Mouse (Mus musculus): ENCODE results near the gene Ier2. TPM values are rescaled to one million over a fixed set of nuclear protein-coding genes. Genes with fewer than 3 reads are reported as not detected.
A peak's percentile ranks its signal among the peaks of the same experiment; 100 is the strongest.

The Ier2 gene
- polyA plus RNA-seq, 1 experiment from 2014 or later, result 32.5 TPM

DNA sequence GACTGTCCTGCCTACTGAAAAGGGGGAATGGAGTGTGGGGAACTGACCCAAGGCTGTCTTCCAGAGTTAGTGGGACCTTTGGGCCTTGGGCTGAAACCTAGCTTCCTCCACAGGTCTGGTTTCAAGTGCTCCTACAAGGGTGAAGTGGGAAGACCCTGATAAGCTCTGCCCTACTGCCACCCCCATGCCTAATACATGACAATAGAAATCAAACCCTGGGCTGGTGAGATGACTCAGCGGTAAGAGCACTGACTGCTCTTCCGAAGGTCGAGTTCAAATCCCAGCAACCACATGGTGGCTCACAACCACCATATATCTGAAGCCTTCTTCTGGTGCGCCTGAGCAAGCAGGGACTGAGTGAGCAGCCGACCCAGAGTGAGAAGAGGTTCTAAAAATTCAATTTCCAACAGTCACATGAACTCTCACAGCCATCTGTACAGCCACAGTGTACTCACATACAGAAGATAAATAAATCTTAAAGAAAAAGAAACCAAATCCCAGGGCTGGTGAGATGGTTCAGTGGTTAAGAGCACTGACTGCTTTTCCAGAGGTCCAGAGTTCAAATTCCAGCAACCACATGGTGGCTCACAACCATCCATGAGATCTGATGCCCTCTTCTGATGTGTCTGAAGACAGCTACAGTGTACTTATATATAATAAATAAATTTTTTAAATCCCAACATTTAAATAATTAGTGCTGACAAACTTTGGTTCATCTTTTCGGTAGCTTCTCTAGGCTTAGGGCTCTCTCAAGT is 6.3 kb upstream of the Ier2 start:
- no peak for ATAC-seq (ENCODE audit: low read depth)
- WGBS, result 82% methylated on average over 6 of the region's 6 CpGs
- Histone ChIP-seq H3K4me1 (replicated peaks) (peaks cover 18% of the 10 kb centered on the region), H3K9ac (no peak overlapping the region), H3K4me3 (no peak overlapping the region), H3K9me3 (no peaks in the 10 kb centered on the region), H3K27me3 (no peaks in the 10 kb centered on the region), H3K36me3 (peaks cover 51% of the 10 kb centered on the region), H3K27ac (replicated peaks) (no peak overlapping the region), H3K4me2 (no peak overlapping the region)

GRCm38 (mm10) chr8:84668081-84668480 is 5.4 kb upstream of the Ier2 start:
- Histone ChIP-seq H3K36me3 (peaks cover 44% of the 10 kb centered on the region), H3K9ac (no peak overlapping the region), H3K4me1 (replicated peaks) (peaks cover 23% of the 10 kb centered on the region), H3K4me2 (no peak overlapping the region), H3K27ac (replicated peaks) (no peak overlapping the region), H3K4me3 (no peak overlapping the region), H3K27me3 (no peaks in the 10 kb centered on the region), H3K9me3 (no peaks in the 10 kb centered on the region)
- no peak for ATAC-seq (ENCODE audit: low read depth)
- 83% methylated on average over 1 of the region's 1 CpGs for WGBS

DNA sequence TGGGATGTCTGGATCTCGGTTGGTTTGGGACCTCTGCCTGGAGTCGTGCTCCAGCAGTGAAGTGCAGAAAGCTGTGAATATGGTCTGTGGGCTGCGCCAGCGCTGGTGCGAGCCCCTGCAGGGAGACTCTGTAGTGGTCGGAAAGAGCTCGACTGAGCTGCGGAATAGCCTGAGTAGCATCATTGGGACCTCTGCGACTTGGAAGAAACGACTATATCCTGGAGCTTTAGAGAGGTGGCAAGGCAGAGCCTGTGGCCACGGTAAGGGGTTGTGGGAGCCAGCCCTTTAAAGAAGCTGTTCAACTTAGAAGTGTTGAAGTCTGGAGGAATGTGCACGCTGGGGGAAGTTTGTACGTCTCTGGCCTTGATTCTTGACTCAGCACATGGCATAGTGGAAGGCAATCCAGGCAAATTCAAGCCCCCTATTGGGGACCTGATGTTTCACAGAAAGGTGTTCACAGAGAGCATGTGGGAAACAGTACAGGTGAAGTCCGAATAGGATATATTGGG is 2.8 kb upstream of the Ier2 start:
- peak overlapping the region; percentile 94 for H3K27ac ChIP-seq (replicated peaks)
- H3K9me3 ChIP-seq, result no peaks in the 10 kb centered on the region
- peak overlapping the region; percentile 74 for H3K9ac ChIP-seq
- H3K4me3 ChIP-seq, result peak overlapping the region; percentile 82
- H3K4me1 ChIP-seq (replicated peaks), result peaks cover 44% of the 10 kb centered on the region
- peaks cover 19% of the 10 kb centered on the region for H3K36me3 ChIP-seq
- 3% methylated on average over 14 of the region's 14 CpGs for WGBS
- ATAC-seq (ENCODE audit: low read depth), result no peak; the same call in 1 of the 2 replicates
- peak overlapping the region; percentile 87 for H3K4me2 ChIP-seq
- H3K27me3 ChIP-seq, result no peaks in the 10 kb centered on the region

DNA sequence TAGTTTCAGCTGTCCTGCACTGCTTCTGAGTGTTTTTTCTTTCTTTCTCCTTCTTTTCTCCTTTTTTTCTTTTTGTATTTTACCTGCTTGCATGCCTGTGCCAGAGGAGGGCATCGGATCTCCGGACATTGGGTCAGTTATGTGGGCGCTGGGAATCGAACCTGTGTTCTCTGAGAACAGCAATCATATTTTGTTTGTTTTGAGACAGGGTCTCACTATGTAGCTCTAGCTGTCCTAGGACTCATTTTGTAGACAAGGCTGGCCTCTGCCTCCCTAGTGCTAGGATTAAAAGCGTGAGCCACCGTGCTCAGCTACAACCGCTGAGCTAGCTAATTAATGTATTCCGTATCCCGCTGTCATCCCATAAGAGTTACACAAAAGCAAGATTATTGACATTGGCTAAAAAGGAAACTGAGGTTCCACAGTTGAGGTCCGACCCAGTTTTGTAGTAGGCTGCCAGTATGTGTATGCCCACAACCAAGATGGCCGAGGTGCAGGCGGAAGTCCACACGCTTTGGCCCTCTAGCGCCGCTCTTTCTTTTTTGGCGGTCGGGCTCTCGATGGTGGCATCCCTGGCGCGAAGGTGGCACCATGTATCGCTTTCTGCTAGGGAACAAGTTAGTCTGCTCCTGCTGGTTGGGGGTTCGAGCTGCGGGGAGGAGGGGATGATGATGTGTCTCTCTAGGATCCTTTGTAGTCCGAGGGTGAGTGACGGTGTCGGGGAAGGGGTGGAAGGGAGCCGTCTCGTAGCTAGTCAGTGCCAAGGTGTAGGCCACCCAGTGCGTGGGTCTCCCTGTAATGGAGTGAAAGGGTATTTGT is 2.1 kb upstream of the Ier2 start:
- H3K9ac ChIP-seq, result peak overlapping the region; percentile 74
- peak overlapping the region; percentile 82 for H3K4me3 ChIP-seq
- H3K27ac ChIP-seq (replicated peaks), result peak overlapping the region; percentile 94
- H3K9me3 ChIP-seq, result no peaks in the 10 kb centered on the region
- H3K4me2 ChIP-seq, result peak overlapping the region; percentile 87
- peak; percentile 53 for ATAC-seq (ENCODE audit: low read depth)
- peaks cover 13% of the 10 kb centered on the region for H3K36me3 ChIP-seq
- H3K27me3 ChIP-seq, result no peaks in the 10 kb centered on the region
- H3K4me1 ChIP-seq (replicated peaks), result peaks cover 51% of the 10 kb centered on the region
- under 1% methylated on average over 29 of the region's 29 CpGs for WGBS

- no peaks in the 10 kb centered on the region for H3K27me3 ChIP-seq
- H3K27ac ChIP-seq (replicated peaks), result peak overlapping the region; percentile 94
- peak overlapping the region; percentile 84 for H3K9ac ChIP-seq
- peaks cover 7% of the 10 kb centered on the region for H3K36me3 ChIP-seq
- peak overlapping the region; percentile 87 for H3K4me2 ChIP-seq
- H3K4me3 ChIP-seq, result peak overlapping the region; percentile 82
- H3K9me3 ChIP-seq, result no peaks in the 10 kb centered on the region
- peak; percentile 74 for ATAC-seq (ENCODE audit: low read depth)
- WGBS, result 3% methylated on average over 42 of the region's 43 CpGs
- H3K4me1 ChIP-seq (replicated peaks), result peaks cover 61% of the 10 kb centered on the region
Measured at GRCm38 (mm10) chr8:84663483-84664327, 1.1 kb upstream of the Ier2 start.

DNA sequence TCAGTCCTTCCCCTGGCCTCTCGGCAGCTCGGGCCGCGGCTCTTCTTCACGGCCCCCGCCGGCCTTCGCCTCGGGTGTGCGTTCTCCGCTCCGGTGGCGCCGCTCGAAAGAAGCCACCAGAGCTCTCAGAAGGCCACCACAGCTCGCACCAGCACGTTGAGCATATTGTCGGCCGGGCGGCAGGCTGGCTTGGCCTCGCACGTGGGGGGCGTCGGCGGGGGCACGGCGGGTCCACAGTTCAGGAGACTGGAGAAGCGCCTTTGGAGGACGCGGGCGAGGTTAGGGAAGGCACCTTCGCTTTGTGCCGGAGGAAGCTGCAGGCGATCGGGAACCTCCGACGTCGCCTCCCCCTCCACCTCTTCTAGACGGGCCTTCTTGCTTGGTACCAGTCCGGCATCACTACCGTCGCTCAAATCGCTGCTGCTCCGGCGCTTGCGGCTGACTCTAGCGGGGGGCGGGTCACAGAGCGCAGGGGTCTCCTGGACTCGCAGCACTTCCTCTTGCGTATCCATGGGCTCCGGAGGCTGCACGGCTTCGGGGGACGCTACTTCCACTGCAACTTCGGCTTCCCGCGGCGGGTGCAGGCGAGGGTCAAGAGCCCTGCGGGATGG is 586 bp downstream of the Ier2 start:
- Histone ChIP-seq H3K4me2 (peak overlapping the region; percentile 87), H3K9ac (peak overlapping the region; percentile 84), H3K27me3 (no peaks in the 10 kb centered on the region), H3K4me1 (replicated peaks) (peaks cover 73% of the 10 kb centered on the region), H3K36me3 (no peaks in the 10 kb centered on the region), H3K4me3 (peak overlapping the region; percentile 82), H3K27ac (replicated peaks) (peak overlapping the region; percentile 94), H3K9me3 (no peaks in the 10 kb centered on the region)
- ATAC-seq (ENCODE audit: low read depth), result peak; percentile 16
- under 1% methylated on average over 61 of the region's 61 CpGs for WGBS

- peaks cover 73% of the 10 kb centered on the region for H3K4me1 ChIP-seq (replicated peaks)
- peak overlapping the region; percentile 82 for H3K4me3 ChIP-seq
- ATAC-seq (ENCODE audit: low read depth), result no peak
- WGBS, result under 1% methylated on average over 24 of the region's 24 CpGs
- peak overlapping the region; percentile 84 for H3K9ac ChIP-seq
- no peaks in the 10 kb centered on the region for H3K9me3 ChIP-seq
- peak overlapping the region; percentile 87 for H3K4me2 ChIP-seq
- H3K36me3 ChIP-seq, result no peaks in the 10 kb centered on the region
- no peaks in the 10 kb centered on the region for H3K27me3 ChIP-seq
- peak overlapping the region; percentile 94 for H3K27ac ChIP-seq (replicated peaks)
Measured at GRCm38 (mm10) chr8:84661458-84661871, 1.2 kb downstream of the Ier2 start.

DNA sequence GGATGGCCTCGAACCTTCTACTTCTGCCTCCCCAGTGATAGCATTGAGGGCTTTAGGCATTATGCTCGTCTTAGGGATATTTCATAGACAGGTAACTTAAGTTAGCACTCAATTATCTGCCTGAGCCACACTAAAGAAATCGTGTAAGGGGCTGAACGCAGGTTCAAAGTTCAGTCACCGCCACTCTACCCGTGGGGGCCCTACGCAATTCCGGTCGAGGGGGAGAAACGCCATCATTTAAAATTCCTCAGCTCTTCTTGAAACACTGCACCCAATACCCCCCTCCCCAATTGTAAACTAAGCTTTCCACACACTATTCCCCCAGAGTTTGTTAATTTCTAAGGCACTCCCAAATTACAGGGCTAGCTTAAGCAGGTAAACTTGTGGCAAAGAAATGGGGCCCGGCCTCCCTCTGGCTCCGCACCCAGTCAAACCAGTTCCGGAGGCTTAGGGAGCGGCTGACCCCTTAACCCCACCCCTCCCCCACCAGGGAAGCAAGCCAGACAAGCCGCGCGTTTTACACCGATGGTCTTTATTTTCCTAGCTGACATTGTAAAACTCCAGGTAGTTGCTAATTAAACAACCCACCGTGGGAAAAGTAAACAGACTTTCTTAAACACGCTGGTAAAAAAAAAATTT is 1.7 kb downstream of the Ier2 start:
- H3K4me1 ChIP-seq (replicated peaks), result peaks cover 73% of the 10 kb centered on the region
- peak overlapping the region; percentile 87 for H3K4me2 ChIP-seq
- peak overlapping the region; percentile 84 for H3K9ac ChIP-seq
- H3K4me3 ChIP-seq, result peak overlapping the region; percentile 82
- peak overlapping the region; percentile 94 for H3K27ac ChIP-seq (replicated peaks)
- under 1% methylated on average over 20 of the region's 20 CpGs for WGBS
- H3K9me3 ChIP-seq, result no peaks in the 10 kb centered on the region
- no peaks in the 10 kb centered on the region for H3K27me3 ChIP-seq
- H3K36me3 ChIP-seq, result no peaks in the 10 kb centered on the region
- ATAC-seq (ENCODE audit: low read depth), result no peak

- H3K27ac ChIP-seq (replicated peaks), result peak overlapping the region; percentile 94
Measured at GRCm38 (mm10) chr8:84659936-84660818, 2.5 kb downstream of the Ier2 start.

DNA sequence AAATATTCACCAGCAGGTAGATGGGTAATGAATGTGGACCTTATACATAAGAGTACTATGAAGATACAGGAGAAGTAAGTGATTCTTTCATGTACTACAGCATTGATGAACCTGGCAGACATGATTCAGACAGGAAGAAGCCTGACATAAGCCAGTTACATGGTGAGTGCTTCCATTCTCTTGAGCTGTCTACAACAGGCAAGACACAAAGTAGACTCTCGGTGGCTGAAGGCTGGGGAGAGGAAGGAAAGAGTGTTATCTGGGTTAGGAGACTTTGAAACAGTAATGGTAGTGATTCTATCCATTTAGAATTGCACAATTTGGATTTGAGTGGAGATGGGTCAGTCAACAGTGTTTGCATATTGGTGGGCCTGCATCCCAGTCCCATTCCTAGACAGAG is 3.7 kb downstream of the Ier2 start:
- Histone ChIP-seq H3K9me3 (no peaks in the 10 kb centered on the region), H3K4me1 (replicated peaks) (peaks cover 80% of the 10 kb centered on the region)

More at GRCm38 (mm10) chr8:84659936-84660818, 2.5 kb downstream of the Ier2 start:
- no peaks in the 10 kb centered on the region for H3K9me3 ChIP-seq
- H3K4me2 ChIP-seq, result peak overlapping the region; percentile 87
- H3K9ac ChIP-seq, result peak overlapping the region; percentile 84
- WGBS, result 3% methylated on average over 33 of the region's 33 CpGs
- H3K27me3 ChIP-seq, result no peaks in the 10 kb centered on the region
- no peak for ATAC-seq (ENCODE audit: low read depth)
- H3K4me3 ChIP-seq, result peak overlapping the region; percentile 82
- peaks cover 74% of the 10 kb centered on the region for H3K4me1 ChIP-seq (replicated peaks)
- no peaks in the 10 kb centered on the region for H3K36me3 ChIP-seq

More for the DNA sequence above, 3.7 kb downstream of the Ier2 start:
- Histone ChIP-seq H3K4me3 (no peak overlapping the region), H3K4me2 (peak overlapping the region; percentile 87; the same call in 1 of the 2 replicates), H3K27ac (replicated peaks) (0 out of 2 replicates have a peak overlapping the region, but pooled peaks have one; percentile 94), H3K27me3 (no peaks in the 10 kb centered on the region), H3K36me3 (no peaks in the 10 kb centered on the region), H3K9ac (no peak overlapping the region)
- ATAC-seq (ENCODE audit: low read depth), result no peak
- 81% methylated on average over 1 of the region's 1 CpGs for WGBS
